Mouse (Mus musculus): ENCODE measurements around the gene Slc7a10.

Slc7a10 gene

DNA sequence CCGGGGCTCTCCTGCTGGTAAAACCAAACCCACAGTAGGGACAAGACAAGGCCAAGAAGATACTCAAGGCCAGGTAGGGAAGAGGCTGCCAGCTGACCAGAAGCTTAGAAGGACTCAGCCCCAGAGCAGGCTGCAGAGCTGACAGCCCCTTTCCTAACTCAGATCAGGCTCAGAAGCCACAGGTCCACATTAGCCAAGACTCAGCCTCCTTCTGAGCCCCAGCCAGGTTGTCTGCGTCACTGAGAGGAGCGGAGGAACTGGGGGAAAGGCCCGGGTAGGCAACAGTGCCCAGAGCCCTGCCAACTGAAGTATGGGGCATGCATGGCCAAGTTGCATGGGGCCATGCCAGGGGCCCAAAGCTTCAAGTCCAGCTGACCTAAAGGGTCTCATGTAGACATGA lies 13.7 kb upstream of the Slc7a10 start:
- DNase-seq (ENCODE audit: low read depth, low spot score) = no peak

DNA sequence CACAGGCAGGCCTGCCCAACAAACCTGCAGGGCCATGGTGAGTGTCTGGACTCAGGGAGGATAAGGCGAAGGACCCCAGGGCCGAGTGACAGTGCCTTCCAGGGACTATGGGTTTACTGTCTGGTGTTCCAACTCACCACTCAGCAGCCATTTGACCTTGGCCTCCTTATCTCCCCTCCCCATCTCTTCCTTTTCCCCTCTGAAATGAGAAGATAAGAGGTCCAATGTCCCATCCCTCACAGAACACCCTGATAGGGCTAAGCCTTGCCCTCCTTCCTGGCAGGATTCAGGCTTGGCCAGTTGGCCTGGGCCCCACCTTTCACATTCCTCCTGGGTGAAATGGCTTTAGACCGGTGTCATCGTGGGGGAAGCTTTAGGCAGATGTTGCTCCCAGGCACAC lies 10.7 kb upstream of the Slc7a10 start:
- no peak for DNase-seq (ENCODE audit: low read depth, low spot score)

DNA sequence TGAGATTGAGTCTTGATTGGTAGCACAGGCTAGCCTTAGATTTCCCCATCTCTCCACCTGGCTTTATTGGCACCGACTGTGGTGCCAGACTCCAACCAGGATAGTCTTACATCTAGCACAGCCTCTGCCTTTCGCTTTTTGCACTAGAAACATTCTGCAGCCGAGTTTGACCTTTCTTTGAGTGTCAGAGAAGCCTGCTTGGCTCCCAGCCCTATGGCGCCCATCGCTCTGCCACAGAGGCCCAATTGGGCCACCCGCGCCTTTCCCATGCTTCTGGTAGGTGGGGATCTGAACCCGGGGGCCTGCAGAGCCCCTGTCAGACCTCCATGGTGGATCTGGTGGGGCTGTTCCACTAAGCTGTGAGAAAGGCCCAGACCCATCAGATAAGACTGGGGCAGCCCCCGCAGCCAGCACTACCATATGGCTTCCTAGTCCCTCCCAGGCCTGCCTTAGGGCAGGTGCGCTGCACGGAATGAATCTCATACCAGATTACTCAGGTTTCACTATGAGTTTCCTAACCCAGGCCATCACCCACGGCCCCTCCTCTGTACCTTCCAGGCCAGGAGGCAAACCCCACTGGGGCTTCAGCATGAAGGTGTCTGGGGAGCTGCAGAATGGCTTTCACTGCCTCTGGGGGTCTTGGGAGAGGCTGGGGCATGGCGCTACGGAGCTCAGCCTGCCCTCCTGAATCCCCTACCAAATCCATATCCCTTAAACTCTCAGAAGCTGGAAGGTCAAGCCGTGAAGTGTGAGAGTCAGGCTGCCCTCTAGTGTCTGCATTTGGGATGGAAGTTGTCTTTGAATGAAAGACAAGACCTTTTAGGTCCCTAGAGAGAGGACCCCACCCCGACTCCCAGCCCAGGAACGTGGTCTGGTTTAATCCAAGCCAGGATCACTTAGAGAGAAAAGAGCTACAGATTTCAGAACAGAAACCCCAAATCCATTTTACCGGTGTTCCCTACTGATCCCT lies 9.5 kb upstream of the Slc7a10 start:
- peak; percentile 30 for DNase-seq (ENCODE audit: low read depth, low spot score)

DNA sequence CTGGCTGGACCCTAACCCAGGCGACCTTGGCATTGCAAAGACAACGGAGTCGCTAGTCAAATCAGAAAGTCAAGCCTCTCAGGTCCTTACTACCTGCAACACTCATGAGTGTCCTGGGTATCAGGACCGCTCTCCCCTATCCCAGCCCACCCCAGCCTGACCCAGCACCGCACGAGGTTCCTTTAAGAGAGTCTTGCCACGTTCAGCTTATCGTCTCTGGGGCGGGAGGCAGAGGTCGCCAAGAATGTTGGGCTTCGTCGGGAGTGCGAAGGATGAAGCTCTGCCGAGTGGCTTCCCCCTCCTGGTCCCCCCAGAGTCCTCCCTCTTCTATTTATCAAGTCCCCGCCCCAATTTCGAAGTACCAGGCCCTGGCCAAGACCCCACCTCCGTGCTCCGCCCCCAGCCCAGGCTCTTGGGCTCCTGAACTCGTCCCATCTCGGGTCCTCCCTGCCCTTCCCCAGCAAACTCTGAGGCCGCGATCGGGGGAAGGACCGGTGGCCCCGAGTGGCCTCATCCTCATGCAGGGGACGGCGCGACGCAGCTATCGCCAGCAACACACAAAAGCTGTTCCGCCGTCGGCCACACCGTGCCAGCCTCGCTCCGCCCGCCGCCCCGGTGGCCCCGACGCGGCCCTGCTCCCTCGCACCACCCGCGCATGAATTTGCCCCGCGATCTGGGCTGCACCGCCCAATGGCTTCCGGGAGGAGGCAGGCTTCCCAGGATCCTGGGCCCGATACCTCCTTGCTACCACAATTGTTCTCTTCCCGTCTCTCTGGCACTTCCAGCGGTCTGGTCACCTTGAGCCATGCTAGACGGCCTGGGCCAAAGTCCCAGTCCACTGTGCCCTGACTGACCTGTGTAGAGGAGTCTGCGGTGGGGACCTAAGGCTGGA lies 1.1 kb upstream of the Slc7a10 start:
- peak; percentile 29 for DNase-seq (ENCODE audit: low read depth, low spot score)

DNA sequence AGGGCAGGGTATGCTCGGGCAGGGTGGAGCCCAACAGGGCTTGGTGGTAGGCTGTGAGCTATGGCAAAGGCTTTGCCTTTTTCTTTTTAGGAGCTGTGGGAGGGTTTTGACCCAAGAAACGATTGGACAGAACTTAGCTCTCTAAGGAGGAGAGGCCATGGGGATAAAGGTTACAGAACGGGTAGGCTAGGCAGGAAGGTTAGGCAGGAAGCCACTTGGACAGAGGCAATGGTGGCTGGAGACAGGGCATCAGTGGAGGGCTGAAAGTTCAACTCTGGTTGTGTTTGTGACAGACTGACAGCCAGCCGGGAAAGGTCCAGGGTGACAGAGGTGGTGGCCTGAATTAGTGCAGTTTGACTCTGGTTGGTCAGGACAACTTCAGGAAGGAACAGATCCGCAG lies 3.5 kb downstream of the Slc7a10 start:
- DNase-seq (ENCODE audit: low read depth, low spot score) = no peak

DNA sequence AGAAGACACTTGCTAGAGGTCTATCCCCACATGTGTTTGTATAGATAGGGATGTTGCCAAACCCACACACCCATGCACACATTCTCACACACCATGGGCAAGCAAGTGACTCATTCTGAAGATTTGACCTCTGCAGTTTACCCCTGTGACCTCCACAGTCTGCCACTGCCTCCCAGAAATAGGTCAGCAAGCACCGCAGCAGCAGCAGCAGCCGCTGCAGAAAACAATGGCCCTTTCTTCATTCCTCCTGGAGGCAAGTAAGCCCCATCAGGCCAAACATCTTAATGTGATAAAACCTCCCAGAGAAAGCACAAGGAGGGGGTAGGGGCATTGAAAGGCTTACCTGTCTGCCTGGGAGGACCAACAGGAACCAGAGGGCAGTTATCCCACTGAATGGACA lies 5.1 kb downstream of the Slc7a10 start:
- no peak for DNase-seq (ENCODE audit: low read depth, low spot score)

DNA sequence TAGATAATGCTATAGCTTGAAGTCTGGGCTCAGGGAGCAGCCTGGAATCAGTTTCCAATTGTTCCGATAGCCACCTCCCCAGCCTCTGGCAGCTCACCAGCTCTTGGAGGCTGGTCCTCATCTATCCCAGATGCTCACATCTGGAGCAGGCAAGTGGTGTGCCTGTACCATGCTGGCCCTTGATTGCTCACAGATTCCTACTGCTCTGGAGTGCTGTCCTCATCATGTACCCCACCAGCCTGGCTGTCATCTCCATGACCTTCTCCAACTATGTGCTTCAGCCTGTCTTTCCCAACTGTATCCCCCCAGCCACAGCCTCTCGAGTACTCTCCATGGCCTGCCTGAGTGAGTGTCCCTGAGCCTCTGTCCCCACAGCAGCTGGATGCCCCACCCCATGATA lies 10.8 kb downstream of the Slc7a10 start:
- DNase-seq (ENCODE audit: low read depth, low spot score) = no peak

DNA sequence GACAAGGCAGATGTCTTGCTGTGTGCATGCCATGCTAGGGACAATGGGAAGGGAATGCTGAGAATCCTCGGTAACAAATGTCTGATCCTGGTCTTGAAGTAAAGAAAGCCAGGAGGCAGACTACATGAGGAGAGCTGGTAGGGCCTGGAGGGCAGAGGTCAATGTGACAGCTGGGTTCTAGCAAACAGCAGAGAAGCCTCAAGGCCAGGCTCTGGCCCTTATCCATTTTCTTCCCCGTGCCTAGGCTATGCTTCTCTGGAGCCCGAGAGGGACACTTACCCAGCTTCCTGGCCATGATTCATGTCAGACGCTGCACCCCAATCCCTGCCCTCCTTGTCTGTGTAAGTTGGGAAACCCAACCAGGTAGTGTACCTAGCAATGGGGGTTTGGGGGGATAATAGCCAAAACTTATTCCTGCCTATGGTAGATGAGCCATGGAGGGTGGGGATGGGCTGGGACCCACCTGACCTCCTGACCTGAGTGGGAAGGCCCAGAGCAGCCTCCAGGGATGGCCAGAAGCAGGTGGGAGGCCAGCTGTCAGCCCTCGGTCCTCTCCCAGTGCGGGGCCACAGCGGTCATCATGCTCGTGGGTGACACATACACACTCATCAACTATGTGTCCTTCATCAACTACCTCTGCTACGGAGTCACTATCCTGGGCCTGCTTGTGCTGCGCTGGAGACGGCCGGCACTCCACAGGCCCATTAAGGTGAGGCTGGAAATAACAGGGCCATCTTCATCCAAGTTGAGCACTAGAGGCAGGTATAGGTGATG lies 13.0 kb downstream of the Slc7a10 start:
- DNase-seq (ENCODE audit: low read depth, low spot score) = no peak

DNA sequence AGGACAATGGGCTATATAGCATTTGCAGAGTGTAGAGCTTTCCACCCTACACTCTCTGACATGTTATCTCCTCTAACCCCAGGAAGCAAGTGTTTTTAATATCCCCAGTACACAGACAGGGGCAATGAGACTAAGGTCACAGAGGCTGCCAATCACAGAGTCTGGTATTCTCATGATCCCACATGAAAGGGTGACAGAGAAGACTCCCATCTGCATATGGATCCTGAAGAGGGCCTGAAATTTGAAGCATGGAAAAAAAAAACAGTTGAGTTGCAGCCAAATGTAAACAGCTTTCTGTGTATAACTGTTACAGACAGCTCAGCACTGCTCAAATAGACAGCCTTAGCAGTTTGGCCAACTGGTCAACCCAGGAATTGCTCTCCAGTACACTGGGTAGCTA lies 13.6 kb downstream of the Slc7a10 start:
- no peak for DNase-seq (ENCODE audit: low read depth, low spot score)

DNA sequence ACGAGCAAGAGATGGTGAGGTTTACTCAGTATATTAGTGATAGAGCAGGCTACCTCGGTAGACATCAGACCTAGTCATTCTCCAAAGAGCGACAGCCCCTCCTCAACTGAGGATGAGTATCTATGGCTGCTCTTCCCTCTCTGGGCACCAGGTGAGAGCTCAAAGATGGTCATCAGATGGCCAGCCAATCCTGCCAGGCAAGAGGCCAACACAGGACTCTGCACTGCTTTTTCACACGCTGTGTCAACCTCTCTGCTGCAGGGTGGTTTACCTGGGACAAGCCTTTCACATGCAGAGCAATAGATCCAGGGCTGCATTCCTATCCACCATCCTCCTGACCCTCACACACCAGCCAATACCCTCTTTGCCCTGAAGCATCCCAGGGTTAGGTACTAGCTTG lies 25.6 kb downstream of the Slc7a10 start:
- no peak for DNase-seq (ENCODE audit: low read depth, low spot score)

DNA sequence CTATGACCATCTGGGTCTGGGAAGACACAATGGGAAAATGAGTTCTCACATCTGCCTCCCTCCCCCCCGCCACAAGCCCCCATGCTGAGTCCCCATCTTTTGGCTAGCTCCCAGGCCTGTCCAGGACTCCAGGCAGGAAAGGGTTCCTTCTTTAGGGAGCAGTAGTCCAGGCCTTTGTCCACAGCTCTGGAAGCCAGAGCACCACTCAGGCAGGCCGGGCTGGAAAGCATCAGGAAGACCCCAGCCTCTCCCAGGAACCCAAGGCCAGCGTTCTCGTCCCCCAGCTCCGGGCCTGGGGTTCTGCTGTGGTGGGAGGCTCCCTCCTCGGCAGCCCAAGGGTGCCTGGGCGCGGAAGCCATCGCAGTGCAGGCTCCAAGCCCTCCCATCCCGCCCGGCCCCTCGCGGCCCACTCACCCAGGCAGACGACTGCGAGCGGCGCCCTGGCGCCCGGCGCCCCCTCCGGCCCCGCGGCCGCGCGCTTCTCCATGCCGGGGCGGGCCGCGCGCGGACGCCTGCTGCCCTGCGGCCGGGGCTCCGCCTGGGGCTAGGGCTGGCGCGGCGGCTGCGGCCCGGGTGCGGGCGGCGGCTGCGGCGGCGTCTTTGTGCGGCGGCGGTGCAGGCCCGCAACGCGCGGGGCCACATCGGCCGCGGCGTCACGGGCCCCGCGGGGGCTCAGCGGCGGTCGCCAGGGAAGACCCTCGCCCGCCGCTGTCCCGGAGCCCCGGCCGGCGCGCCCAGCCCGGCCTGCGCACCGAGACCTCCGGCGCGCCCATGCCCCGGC lies 28.4 kb downstream of the Slc7a10 start:
- DNase-seq (ENCODE audit: low read depth, low spot score) = no peak

DNA sequence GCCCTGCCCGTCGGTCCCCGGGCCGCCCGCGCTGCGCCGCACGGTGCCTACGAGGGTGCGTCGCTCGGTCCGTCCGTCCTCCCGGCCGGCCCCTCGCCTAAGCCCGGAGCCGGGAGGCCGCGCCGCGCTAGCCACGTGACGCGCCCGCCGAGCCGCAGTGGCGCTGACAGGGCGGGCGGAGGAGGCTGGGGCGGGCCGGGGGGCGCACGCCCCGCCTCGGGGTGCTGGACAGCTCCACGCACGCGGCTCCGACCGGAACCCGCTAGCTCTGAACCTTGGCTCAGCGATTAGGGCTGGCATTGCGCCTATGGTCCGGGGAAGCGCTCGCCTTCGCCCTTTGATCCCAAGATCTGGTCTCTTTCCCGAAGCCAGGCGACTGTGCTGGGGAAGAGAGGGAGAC lies 29.0 kb downstream of the Slc7a10 start, which contains the start of gene Lrp3:
TSS of gene Lrp3 (minus strand) at position 274 of the 400 bp plus-strand sequence.
- DNase-seq (ENCODE audit: low read depth, low spot score) = peak; percentile 57

DNA sequence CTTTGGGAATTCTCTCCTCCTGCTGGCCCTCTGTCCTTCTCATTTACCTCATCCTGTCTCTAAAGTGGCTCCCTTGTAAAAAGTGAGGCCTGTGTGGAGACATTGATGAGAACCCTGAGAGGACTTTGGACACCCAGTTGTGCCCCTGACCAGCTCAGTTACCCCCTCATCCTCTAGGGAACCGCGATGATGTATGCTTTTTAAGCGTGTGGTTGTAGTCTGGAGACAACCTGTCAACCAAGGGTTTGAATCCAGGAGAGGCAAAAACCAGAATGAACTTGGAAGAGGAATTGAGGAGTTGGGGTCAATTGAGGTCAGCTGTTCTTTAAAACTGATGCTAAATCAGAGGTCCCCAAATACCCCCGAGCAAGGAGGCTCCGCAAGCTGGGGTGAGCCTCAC lies 29.5 kb downstream of the Slc7a10 start:
- DNase-seq (ENCODE audit: low read depth, low spot score) = no peak

DNA sequence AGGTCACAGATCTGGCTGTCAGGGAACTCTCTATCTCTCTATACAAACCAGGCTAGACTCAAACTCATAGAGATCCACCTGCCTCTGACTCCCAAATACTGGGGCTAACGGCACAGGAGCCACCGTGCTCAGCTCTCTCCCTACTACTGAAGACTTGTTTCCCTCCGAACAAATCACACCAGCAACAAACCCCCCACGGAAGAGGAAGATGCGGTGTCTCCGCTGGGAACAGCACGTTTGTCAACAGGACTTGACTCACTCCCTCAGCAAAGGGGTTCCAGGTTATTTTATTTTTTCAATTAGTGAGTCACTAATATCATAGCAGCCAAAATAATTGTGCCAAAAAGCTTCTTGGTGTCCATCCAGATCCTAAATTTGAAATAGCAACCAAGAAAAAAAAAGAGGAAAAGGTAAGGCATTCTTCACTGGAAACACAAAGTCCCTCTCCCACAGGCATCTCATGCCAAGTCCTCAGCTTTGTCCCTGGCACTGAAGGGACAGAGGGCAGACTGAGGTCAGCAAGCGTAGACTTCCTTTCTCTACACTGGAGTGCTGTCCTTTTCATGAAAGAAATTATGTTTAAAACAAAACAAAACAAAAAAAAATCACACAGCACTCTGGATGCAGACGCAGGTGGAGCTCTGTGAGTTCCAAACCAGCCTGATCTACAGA lies 34.6 kb downstream of the Slc7a10 start:
- DNase-seq (ENCODE audit: low read depth, low spot score) = no peak

DNA sequence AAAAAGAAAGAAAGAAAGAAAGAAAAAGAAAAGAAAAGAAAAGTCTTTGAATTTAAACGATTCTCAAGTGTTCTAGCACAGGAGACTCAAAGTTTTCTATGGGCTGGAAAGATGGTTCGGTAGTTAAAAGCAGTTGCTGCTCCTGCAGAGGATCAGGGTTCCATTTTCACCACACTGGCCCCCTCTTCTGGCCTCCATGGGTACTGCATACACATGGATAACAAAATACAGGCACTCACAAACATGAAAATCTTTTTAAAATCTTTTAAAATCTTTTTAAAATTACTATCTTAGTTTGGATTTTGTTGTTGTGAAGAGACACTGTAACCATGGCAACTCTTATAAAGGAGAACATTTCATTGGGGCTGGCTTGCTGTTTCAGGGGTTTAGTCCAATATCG lies 44.1 kb downstream of the Slc7a10 start:
- no peak for DNase-seq (ENCODE audit: low read depth, low spot score)

DNA sequence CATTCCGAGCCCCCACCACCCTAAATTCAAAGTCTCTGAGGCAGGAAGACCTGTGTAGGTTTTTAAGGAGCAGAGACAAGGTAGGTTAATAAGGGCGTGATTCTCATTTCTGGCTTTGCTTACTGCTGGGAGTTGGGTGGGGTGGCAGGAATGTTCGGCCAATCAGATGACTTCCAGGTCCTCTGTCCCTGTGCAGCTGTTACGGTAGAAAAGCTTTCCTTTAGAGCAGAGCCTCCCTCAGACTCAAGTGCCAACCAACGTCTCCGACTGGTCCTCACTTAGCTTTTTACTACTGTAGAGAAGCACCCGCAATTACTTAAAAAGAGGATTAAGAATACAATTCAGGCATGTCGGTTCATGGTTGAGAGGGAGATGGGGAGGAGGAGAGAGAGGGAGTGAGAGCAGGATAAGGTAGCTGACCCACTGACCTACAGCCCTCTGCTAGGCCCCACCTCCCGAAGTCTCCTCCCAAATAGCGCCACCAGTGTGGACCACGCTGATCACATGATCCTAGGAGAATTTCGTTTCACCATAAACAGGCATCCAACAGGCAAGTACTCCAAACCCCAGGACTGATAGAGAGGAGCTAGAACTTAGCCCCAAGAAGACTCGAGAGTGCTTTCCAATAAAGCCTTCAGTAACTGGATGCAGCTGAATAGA lies 46.7 kb downstream of the Slc7a10 start:
- DNase-seq (ENCODE audit: low read depth, low spot score) = no peak

DNA sequence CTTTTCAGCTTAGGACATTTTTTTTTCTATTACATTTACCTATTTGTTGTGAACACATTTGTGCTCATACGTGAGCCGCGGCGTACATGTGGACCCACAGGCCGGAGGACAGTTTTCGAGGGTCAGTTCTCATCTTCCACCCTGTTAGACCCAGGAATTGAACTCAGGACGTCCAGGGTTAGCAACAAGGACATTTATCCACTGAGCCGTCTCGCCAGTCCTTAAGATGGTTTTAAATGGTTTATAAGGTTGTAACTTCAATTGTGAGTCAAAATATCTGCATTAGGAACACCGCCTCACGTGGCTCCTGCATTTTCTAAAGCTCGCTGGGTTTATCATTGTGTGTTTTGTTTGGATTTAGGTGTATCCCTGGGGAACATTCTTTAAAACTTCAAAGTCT lies 47.7 kb downstream of the Slc7a10 start:
- DNase-seq (ENCODE audit: low read depth, low spot score) = no peak

DNA sequence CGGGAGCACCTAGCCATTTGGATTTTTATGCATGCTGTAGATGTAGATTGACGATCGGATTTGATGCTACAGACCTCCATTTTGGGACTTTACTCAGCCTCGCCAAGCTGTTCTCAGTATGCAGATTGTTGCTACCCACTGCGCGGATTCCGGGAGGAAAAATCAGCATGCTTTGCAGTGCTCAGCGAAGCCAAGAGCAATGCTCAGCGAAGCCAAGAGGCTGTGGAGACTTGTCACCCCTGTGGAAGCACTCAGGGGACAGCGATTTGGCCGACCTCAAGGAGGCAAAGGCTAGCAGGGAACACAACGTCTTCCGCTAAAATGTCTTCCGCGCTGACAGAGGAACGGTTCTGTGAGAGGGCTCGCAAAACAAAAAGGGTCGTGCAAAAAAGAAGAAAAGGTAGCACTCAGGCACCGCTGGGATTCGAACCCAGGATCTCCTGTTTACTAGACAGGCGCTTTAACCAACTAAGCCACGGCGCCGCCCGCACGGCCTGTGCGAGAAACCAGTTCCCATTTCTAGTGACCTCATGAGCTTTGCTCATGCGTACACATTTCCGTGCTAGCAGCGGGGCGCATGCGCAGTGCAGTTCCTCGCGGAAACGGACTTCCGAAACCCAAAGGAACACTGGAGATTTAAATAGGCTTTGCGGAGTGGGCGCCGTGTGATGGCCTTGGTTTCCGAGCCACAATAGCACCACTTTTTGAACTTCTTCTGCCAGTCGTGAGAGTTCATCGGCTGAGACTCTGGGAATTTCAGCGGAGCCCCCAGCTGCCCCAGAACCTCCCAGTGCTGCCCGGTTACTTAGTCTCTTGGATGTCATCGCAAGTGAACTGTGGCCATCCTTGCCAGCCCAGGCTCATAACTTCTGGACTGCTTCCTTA lies 48.4 kb downstream of the Slc7a10 start:
- DNase-seq (ENCODE audit: low read depth, low spot score) = peak; percentile 98

DNA sequence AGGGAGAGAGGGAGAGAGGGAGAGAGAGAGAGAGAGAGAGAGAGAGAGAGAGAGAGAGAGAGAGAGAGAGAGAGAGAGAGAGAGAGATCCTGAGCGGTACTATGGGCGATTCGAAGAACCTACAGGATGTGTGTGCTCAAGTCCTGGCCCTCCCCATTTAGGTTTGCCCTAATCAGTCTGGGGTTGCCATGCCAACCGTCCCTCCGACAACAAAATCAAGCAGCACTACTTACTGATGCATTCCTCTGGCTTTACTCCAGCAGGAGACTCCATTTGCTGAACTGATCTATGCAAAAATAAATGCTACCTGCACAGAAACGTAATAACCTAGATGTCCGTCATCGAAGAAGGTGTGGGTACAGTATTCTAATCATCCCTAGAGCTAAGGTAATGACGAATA lies 49.1 kb downstream of the Slc7a10 start:
- DNase-seq (ENCODE audit: low read depth, low spot score) = peak; percentile 67
